Mouse (Mus musculus) megakaryocyte, embryonic 14.5 days (primary cell): ENCODE data around the gene Vgll4. TPM values are rescaled to one million over a fixed set of nuclear protein-coding genes. Genes with fewer than 3 reads are reported as not detected.
"Not testable (repeated sequence)": the region's sequence is repeated elsewhere in the genome, so short reads cannot be mapped to it uniquely, and the experiment has no call there.

ENCODE experiments used
- H3K27me3 ChIP-seq: replicated peaks from 2 replicates; pipeline ENCODE3; 2012; ENCODE audit warnings: inconsistent platforms
- H3K36me3 ChIP-seq: replicated peaks from 2 replicates; pipeline ENCODE3; 2012; ENCODE audit warnings: low read length, inconsistent platforms, mixed read lengths
- H3K4me1 ChIP-seq: 2 replicates; pipeline ENCODE4 v1.6.1; 2012; ENCODE audit warnings: inconsistent platforms
- H3K4me3 ChIP-seq: replicated peaks from 2 replicates; pipeline ENCODE3; 2012; ENCODE audit warnings: moderate library complexity, mild to moderate bottlenecking, inconsistent platforms
- H3K9me3 ChIP-seq: 2 replicates; pipeline ENCODE4 v1.6.1; 2012; ENCODE audit warnings: inconsistent platforms
- FLI1 ChIP-seq: IDR thresholded peaks from 2 replicates; pipeline ENCODE4 v1.6.1; 2012; ENCODE audit warnings: low read length, inconsistent platforms, mixed read lengths
- GATA1 ChIP-seq: IDR thresholded peaks from 3 replicates; pipeline ENCODE4 v1.6.1; 2012; ENCODE audit warnings: mixed read lengths, low read length, inconsistent platforms, borderline replicate concordance
- polyA plus RNA-seq: library from polyadenylated mRNA; stranded (reverse); fragments of >175 nt; gene quantifications from 2 replicates; pipeline ENCODE4 v1.2.3, GENCODE M21; 2012; ENCODE audit warnings: low replicate concordance; ENCODE audit not compliant: insufficient read depth

The Vgll4 gene
- polyA plus RNA-seq, 1 experiment = 30.5 TPM

- Histone ChIP-seq H3K4me1 (peaks cover 22% of the 10 kb centered on the region), H3K27me3 (peaks cover 36% of the 10 kb centered on the region), H3K4me3 (no peak overlapping the region), H3K9me3 (peaks cover 4% of the 10 kb centered on the region; the same call in 1 of the 2 replicates), H3K36me3 (no peaks in the 10 kb centered on the region)
- TF ChIP-seq FLI1 (no peak), GATA1 (no peak)
Observed at GRCm38 (mm10) chr6:114931212-114932115, 38.3 kb downstream of the Vgll4 start.

GRCm38 (mm10) chr6:114930646-114931045 is 39.1 kb downstream of the Vgll4 start:
- TF ChIP-seq FLI1 (no peak), GATA1 (no peak)
- H3K9me3 ChIP-seq = peaks cover 4% of the 10 kb centered on the region; the same call in 1 of the 2 replicates
- H3K27me3 ChIP-seq = peaks cover 31% of the 10 kb centered on the region
- H3K36me3 ChIP-seq = no peaks in the 10 kb centered on the region
- peaks cover 25% of the 10 kb centered on the region for H3K4me1 ChIP-seq
- no peak overlapping the region for H3K4me3 ChIP-seq

GRCm38 (mm10) chr6:114930038-114930591 is 39.7 kb downstream of the Vgll4 start:
- H3K4me1 ChIP-seq = peaks cover 25% of the 10 kb centered on the region
- TF ChIP-seq FLI1 (no peak), GATA1 (no peak)
- H3K27me3 ChIP-seq = peaks cover 31% of the 10 kb centered on the region
- peaks cover 4% of the 10 kb centered on the region; the same call in 1 of the 2 replicates for H3K9me3 ChIP-seq
- H3K4me3 ChIP-seq = peak overlapping the region; percentile 80
- H3K36me3 ChIP-seq = no peaks in the 10 kb centered on the region

- H3K4me3 ChIP-seq = peak overlapping the region; percentile 80
- H3K27me3 ChIP-seq = peaks cover 28% of the 10 kb centered on the region
- H3K36me3 ChIP-seq = no peaks in the 10 kb centered on the region
- TF ChIP-seq FLI1 (no peak), GATA1 (no peak)
- H3K4me1 ChIP-seq = peaks cover 25% of the 10 kb centered on the region
- H3K9me3 ChIP-seq = peaks cover 4% of the 10 kb centered on the region; the same call in 1 of the 2 replicates
Observed at GRCm38 (mm10) chr6:114929346-114929745, 40.4 kb downstream of the Vgll4 start.

- Histone ChIP-seq H3K9me3 (peaks cover 4% of the 10 kb centered on the region; the same call in 1 of the 2 replicates), H3K27me3 (peaks cover 22% of the 10 kb centered on the region), H3K36me3 (no peaks in the 10 kb centered on the region), H3K4me3 (no peak overlapping the region), H3K4me1 (peaks cover 25% of the 10 kb centered on the region)
- TF ChIP-seq FLI1 (no peak), GATA1 (no peak)
Observed at GRCm38 (mm10) chr6:114928462-114928861, 41.3 kb downstream of the Vgll4 start.

GRCm38 (mm10) chr6:114927400-114927799 is 42.4 kb downstream of the Vgll4 start:
- H3K27me3 ChIP-seq = peaks cover 18% of the 10 kb centered on the region
- H3K36me3 ChIP-seq = no peaks in the 10 kb centered on the region
- H3K9me3 ChIP-seq = peaks cover 4% of the 10 kb centered on the region; the same call in 1 of the 2 replicates
- no peak overlapping the region for H3K4me3 ChIP-seq
- peaks cover 25% of the 10 kb centered on the region for H3K4me1 ChIP-seq
- no peak for TF ChIP-seq GATA1
- TF ChIP-seq FLI1 = no peak

- H3K9me3 ChIP-seq = peaks cover 4% of the 10 kb centered on the region; the same call in 1 of the 2 replicates
- no peak for TF ChIP-seq FLI1
- TF ChIP-seq GATA1 = no peak
- no peaks in the 10 kb centered on the region for H3K36me3 ChIP-seq
- no peak overlapping the region for H3K4me3 ChIP-seq
- H3K4me1 ChIP-seq = peaks cover 25% of the 10 kb centered on the region
- peaks cover 11% of the 10 kb centered on the region for H3K27me3 ChIP-seq
Observed at GRCm38 (mm10) chr6:114926369-114927157, 43.2 kb downstream of the Vgll4 start.

GRCm38 (mm10) chr6:114925196-114925595 is 44.6 kb downstream of the Vgll4 start:
- Histone ChIP-seq H3K9me3 (peaks cover 4% of the 10 kb centered on the region; the same call in 1 of the 2 replicates), H3K4me3 (no peak overlapping the region), H3K27me3 (no peaks in the 10 kb centered on the region), H3K36me3 (no peaks in the 10 kb centered on the region), H3K4me1 (peaks cover 21% of the 10 kb centered on the region)
- TF ChIP-seq FLI1 = no peak
- no peak for TF ChIP-seq GATA1

GRCm38 (mm10) chr6:114922355-114923096 is 47.3 kb downstream of the Vgll4 start:
- H3K36me3 ChIP-seq = peaks cover 15% of the 10 kb centered on the region
- peaks cover 25% of the 10 kb centered on the region for H3K4me1 ChIP-seq
- H3K27me3 ChIP-seq, H3K9me3 ChIP-seq, H3K4me3 ChIP-seq: not testable (repeated sequence)
